Mouse (Mus musculus) kidney, adult 18-20 months (tissue): ENCODE results near the gene Utp6.
"Not testable (repeated sequence)": the region's sequence is repeated elsewhere in the genome, so short reads cannot be mapped to it uniquely, and the experiment has no call there.

ENCODE experiments used
- DNase-seq: peaks from one replicate; pipeline ENCODE4 v3.0.0; 2021

Utp6 gene

GRCm38 (mm10) chr11:79962125-79962876 is at the start of gene Utp6:
TSS of gene Utp6 (minus strand) at chr11:79962390.
- peak; percentile 99 for DNase-seq

GRCm38 (mm10) chr11:79994271-79994988 is 32.2 kb upstream of the Utp6 start:
- no peak for DNase-seq

- no peak for DNase-seq
Observed at GRCm38 (mm10) chr11:79993356-79994270, 31.4 kb upstream of the Utp6 start.

- peak; percentile 93 for DNase-seq
Observed at GRCm38 (mm10) chr11:79992592-79993355, 30.6 kb upstream of the Utp6 start, which contains the start of gene Suz12. TSS of gene Suz12 (plus strand) at chr11:79993106.

GRCm38 (mm10) chr11:79992035-79992591 is 29.9 kb upstream of the Utp6 start:
- no peak for DNase-seq

GRCm38 (mm10) chr11:79991600-79991999 is 29.4 kb upstream of the Utp6 start:
- DNase-seq = no peak

- no peak for DNase-seq
Observed at GRCm38 (mm10) chr11:79990120-79990519, 27.9 kb upstream of the Utp6 start.

GRCm38 (mm10) chr11:79987896-79988295 is 25.7 kb upstream of the Utp6 start:
- no peak for DNase-seq

GRCm38 (mm10) chr11:79986886-79987285 is 24.7 kb upstream of the Utp6 start:
- no peak for DNase-seq

- DNase-seq = not testable (repeated sequence)
Observed at GRCm38 (mm10) chr11:79977747-79978146, 15.6 kb upstream of the Utp6 start.

GRCm38 (mm10) chr11:79977061-79977460 is 14.9 kb upstream of the Utp6 start:
- DNase-seq = not testable (repeated sequence)

- DNase-seq = not testable (repeated sequence)
Observed at GRCm38 (mm10) chr11:79976645-79977044, 14.5 kb upstream of the Utp6 start.

- DNase-seq = no peak
Observed at GRCm38 (mm10) chr11:79976222-79976621, 14.0 kb upstream of the Utp6 start.

GRCm38 (mm10) chr11:79975377-79975776 is 13.2 kb upstream of the Utp6 start:
- no peak for DNase-seq

GRCm38 (mm10) chr11:79973626-79974476 is 11.7 kb upstream of the Utp6 start:
- DNase-seq = peak; percentile 18

- DNase-seq = no peak
Observed at GRCm38 (mm10) chr11:79973133-79973532, 10.9 kb upstream of the Utp6 start.

- DNase-seq = no peak
Observed at GRCm38 (mm10) chr11:79967752-79968151, 5.6 kb upstream of the Utp6 start.

- DNase-seq = peak; percentile 27
Observed at GRCm38 (mm10) chr11:79965896-79966295, 3.7 kb upstream of the Utp6 start.

- DNase-seq = no peak
Observed at GRCm38 (mm10) chr11:79963212-79963974, 1.2 kb upstream of the Utp6 start.

GRCm38 (mm10) chr11:79962877-79963183 is 640 bp upstream of the Utp6 start:
- DNase-seq = no peak
